Mouse (Mus musculus): Measurements from ENCODE around the gene Cyp27b1. TPM values are rescaled to one million over a fixed set of nuclear protein-coding genes. Genes with fewer than 3 reads are reported as not detected.
"Not testable (repeated sequence)": the region's sequence is repeated elsewhere in the genome, so short reads cannot be mapped to it uniquely, and the experiment has no call there.

Gene Cyp27b1
- polyA plus RNA-seq, 1 experiment from 2014 or later, result 0.08 TPM

- H3K4me1 ChIP-seq (ENCODE audit: control insufficient read depth, insufficient read depth, low read length), result peaks cover 27% of the 10 kb centered on the region
- peak overlapping the region; percentile 49 for H3K4me3 ChIP-seq (ENCODE audit: low read depth, low read length)
- H3K27me3 ChIP-seq (ENCODE audit: control insufficient read depth, insufficient read depth, low read depth, low read length), result no peaks in the 10 kb centered on the region
- 84% methylated on average over 9 of the region's 9 CpGs for WGBS
- no peaks in the 10 kb centered on the region for H3K9me3 ChIP-seq (replicated peaks; ENCODE audit: control insufficient read depth, low read length, poor library complexity, severe bottlenecking)
- peak overlapping the region; percentile 89 for H3K4me2 ChIP-seq (ENCODE audit: low read length)
- no peak for ATAC-seq
- H3K27ac ChIP-seq (ENCODE audit: low read length), result 0 out of 2 replicates have a peak overlapping the region, but pooled peaks have one; percentile 85
- H3K36me3 ChIP-seq (ENCODE audit: control insufficient read depth, insufficient read depth, low read length), result peaks cover 20% of the 10 kb centered on the region
- H3K9ac ChIP-seq (ENCODE audit: low read depth, low read length), result peak overlapping the region; percentile 74
These were observed 23.2 kb downstream of the Cyp27b1 start for GRCm38 (mm10) chr10:127071203-127071602.

GRCm38 (mm10) chr10:127072270-127072669 is 24.2 kb downstream of the Cyp27b1 start:
- not testable (repeated sequence) for H3K9ac ChIP-seq (ENCODE audit: low read depth, low read length); H3K27me3 ChIP-seq (ENCODE audit: control insufficient read depth, insufficient read depth, low read depth, low read length); H3K27ac ChIP-seq (ENCODE audit: low read length); H3K4me2 ChIP-seq (ENCODE audit: low read length); H3K4me3 ChIP-seq (ENCODE audit: low read depth, low read length); ATAC-seq; H3K9me3 ChIP-seq (replicated peaks; ENCODE audit: control insufficient read depth, low read length, poor library complexity, severe bottlenecking)
- Histone ChIP-seq H3K36me3 (ENCODE audit: control insufficient read depth, insufficient read depth, low read length) (peaks cover 11% of the 10 kb centered on the region), H3K4me1 (ENCODE audit: control insufficient read depth, insufficient read depth, low read length) (peaks cover 32% of the 10 kb centered on the region)
- WGBS, result 88% methylated on average over 4 of the region's 4 CpGs

DNA sequence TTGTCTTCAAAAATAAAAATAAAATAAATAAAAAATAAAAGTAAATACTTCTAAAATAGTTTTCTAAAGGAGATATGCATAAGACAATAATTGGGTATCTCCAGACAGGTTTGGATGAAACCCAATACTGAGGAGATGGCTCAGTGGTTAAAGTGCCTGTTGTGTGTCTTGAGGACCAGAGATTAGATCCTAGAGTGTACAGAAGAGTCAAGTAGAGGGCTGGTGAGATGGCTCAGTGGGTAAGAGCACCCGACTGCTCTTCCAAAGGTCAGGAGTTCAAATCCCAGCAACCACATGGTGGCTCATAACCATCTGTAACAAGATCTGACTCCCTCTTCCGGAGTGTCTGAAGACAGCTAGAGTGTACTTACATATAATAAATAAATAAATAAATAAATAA is 24.9 kb downstream of the Cyp27b1 start:
- H3K9me3 ChIP-seq (replicated peaks; ENCODE audit: control insufficient read depth, low read length, poor library complexity, severe bottlenecking); H3K36me3 ChIP-seq (ENCODE audit: control insufficient read depth, insufficient read depth, low read length); H3K4me2 ChIP-seq (ENCODE audit: low read length); H3K27me3 ChIP-seq (ENCODE audit: control insufficient read depth, insufficient read depth, low read depth, low read length); ATAC-seq; H3K4me3 ChIP-seq (ENCODE audit: low read depth, low read length); H3K9ac ChIP-seq (ENCODE audit: low read depth, low read length); H3K27ac ChIP-seq (ENCODE audit: low read length): not testable (repeated sequence)
- WGBS, result 74% methylated on average over 2 of the region's 2 CpGs
- H3K4me1 ChIP-seq (ENCODE audit: control insufficient read depth, insufficient read depth, low read length), result peaks cover 31% of the 10 kb centered on the region

DNA sequence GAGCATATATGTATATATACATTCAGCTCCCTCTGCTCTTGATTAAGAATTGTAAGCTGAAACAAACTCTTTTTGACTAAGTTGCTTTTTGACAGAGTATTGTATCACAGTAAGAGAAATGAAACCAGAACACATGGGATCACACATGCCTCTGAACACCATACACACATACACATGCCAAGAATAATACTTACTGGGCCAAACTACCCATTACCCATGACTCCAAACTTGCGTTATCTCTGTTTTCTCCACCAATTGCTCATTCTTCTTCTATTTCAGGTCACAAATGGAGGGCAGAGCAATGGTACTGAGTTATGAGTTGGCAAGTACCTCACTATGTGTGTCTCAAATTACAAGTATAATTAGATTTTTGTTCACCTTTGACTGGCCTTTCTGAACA is 25.9 kb downstream of the Cyp27b1 start:
- 100% methylated on average over 1 of the region's 1 CpGs for WGBS
- ATAC-seq, result no peak
- no peak overlapping the region for H3K27ac ChIP-seq (ENCODE audit: low read length)
- H3K4me2 ChIP-seq (ENCODE audit: low read length), result no peak overlapping the region
- no peaks in the 10 kb centered on the region for H3K36me3 ChIP-seq (ENCODE audit: control insufficient read depth, insufficient read depth, low read length)
- H3K4me1 ChIP-seq (ENCODE audit: control insufficient read depth, insufficient read depth, low read length), result peaks cover 25% of the 10 kb centered on the region
- no peaks in the 10 kb centered on the region for H3K27me3 ChIP-seq (ENCODE audit: control insufficient read depth, insufficient read depth, low read depth, low read length)
- no peak overlapping the region for H3K4me3 ChIP-seq (ENCODE audit: low read depth, low read length)
- no peak overlapping the region for H3K9ac ChIP-seq (ENCODE audit: low read depth, low read length)
- no peaks in the 10 kb centered on the region for H3K9me3 ChIP-seq (replicated peaks; ENCODE audit: control insufficient read depth, low read length, poor library complexity, severe bottlenecking)

- Histone ChIP-seq H3K4me3 (ENCODE audit: low read depth, low read length) (no peak within 1 kb of the TSS), H3K27ac (ENCODE audit: low read length) (no peak within 1 kb of the TSS), H3K9me3 (replicated peaks; ENCODE audit: control insufficient read depth, low read length, poor library complexity, severe bottlenecking) (no peaks in the 10 kb centered on the region), H3K4me2 (ENCODE audit: low read length) (peak within 1 kb of the TSS; percentile 25; the same call in 1 of the 2 replicates), H3K4me1 (ENCODE audit: control insufficient read depth, insufficient read depth, low read length) (peaks cover 23% of the 10 kb centered on the region), H3K9ac (ENCODE audit: low read depth, low read length) (no peak within 1 kb of the TSS), H3K36me3 (ENCODE audit: control insufficient read depth, insufficient read depth, low read length) (no peaks in the 10 kb centered on the region), H3K27me3 (ENCODE audit: control insufficient read depth, insufficient read depth, low read depth, low read length) (no peaks in the 10 kb centered on the region)
- WGBS, result 68% methylated on average over 9 of the region's 9 CpGs
- no peak for ATAC-seq
These were observed 27.0 kb downstream of the Cyp27b1 start, which contains the start of gene Agap2 for GRCm38 (mm10) chr10:127075080-127075479. Gene Agap2 (plus strand): TSS chr10:127075284.

- Histone ChIP-seq H3K27ac (ENCODE audit: low read length) (no peak overlapping the region), H3K36me3 (ENCODE audit: control insufficient read depth, insufficient read depth, low read length) (no peaks in the 10 kb centered on the region), H3K9ac (ENCODE audit: low read depth, low read length) (no peak overlapping the region), H3K4me3 (ENCODE audit: low read depth, low read length) (no peak overlapping the region), H3K4me2 (ENCODE audit: low read length) (no peak overlapping the region), H3K27me3 (ENCODE audit: control insufficient read depth, insufficient read depth, low read depth, low read length) (0 out of 2 replicates have a peak, but pooled peaks cover 3% of the 10 kb centered on the region), H3K4me1 (ENCODE audit: control insufficient read depth, insufficient read depth, low read length) (peaks cover 29% of the 10 kb centered on the region), H3K9me3 (replicated peaks; ENCODE audit: control insufficient read depth, low read length, poor library complexity, severe bottlenecking) (no peaks in the 10 kb centered on the region)
- WGBS, result 78% methylated on average over 8 of the region's 8 CpGs
- no peak for ATAC-seq
These were observed 27.6 kb downstream of the Cyp27b1 start for GRCm38 (mm10) chr10:127075651-127076050.

- no peak for ATAC-seq
- no peak overlapping the region for H3K4me3 ChIP-seq (ENCODE audit: low read depth, low read length)
- peaks cover 29% of the 10 kb centered on the region for H3K4me1 ChIP-seq (ENCODE audit: control insufficient read depth, insufficient read depth, low read length)
- H3K36me3 ChIP-seq (ENCODE audit: control insufficient read depth, insufficient read depth, low read length), result no peaks in the 10 kb centered on the region
- no peaks in the 10 kb centered on the region for H3K9me3 ChIP-seq (replicated peaks; ENCODE audit: control insufficient read depth, low read length, poor library complexity, severe bottlenecking)
- H3K4me2 ChIP-seq (ENCODE audit: low read length), result peak overlapping the region; percentile 25; the same call in 1 of the 2 replicates
- 0 out of 2 replicates have a peak, but pooled peaks cover 3% of the 10 kb centered on the region for H3K27me3 ChIP-seq (ENCODE audit: control insufficient read depth, insufficient read depth, low read depth, low read length)
- WGBS, result 47% methylated on average over 4 of the region's 4 CpGs
- H3K27ac ChIP-seq (ENCODE audit: low read length), result no peak overlapping the region
- no peak overlapping the region for H3K9ac ChIP-seq (ENCODE audit: low read depth, low read length)
These were observed 28.0 kb downstream of the Cyp27b1 start for GRCm38 (mm10) chr10:127076082-127076481.

DNA sequence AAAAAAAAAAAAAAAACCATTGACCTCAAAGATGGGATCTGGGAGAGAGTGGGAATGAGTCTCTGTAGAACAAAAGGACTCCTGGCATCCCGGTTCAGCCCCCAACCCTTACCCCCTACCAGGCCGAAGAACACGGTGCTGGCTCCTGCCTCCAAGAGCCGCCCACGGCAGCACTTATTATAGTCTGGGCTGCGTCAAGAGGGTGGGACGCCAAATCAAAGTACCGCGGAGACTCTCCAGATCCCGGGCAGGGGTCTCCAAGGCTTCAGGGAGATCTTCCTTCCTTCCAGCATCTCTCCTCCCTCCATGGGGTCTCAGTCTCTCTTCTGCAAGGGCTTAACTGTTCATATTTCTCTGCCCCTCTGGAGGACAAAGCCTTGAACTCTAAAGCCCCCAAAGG is 29.5 kb downstream of the Cyp27b1 start:
- Histone ChIP-seq H3K9me3 (replicated peaks; ENCODE audit: control insufficient read depth, low read length, poor library complexity, severe bottlenecking) (no peaks in the 10 kb centered on the region), H3K27ac (ENCODE audit: low read length) (peak overlapping the region; percentile 95), H3K36me3 (ENCODE audit: control insufficient read depth, insufficient read depth, low read length) (no peaks in the 10 kb centered on the region), H3K9ac (ENCODE audit: low read depth, low read length) (peak overlapping the region; percentile 66), H3K4me3 (ENCODE audit: low read depth, low read length) (peak overlapping the region; percentile 88), H3K27me3 (ENCODE audit: control insufficient read depth, insufficient read depth, low read depth, low read length) (0 out of 2 replicates have a peak, but pooled peaks cover 3% of the 10 kb centered on the region), H3K4me2 (ENCODE audit: low read length) (peak overlapping the region; percentile 99), H3K4me1 (ENCODE audit: control insufficient read depth, insufficient read depth, low read length) (peaks cover 39% of the 10 kb centered on the region)
- ATAC-seq, result no peak
- 5% methylated on average over 10 of the region's 10 CpGs for WGBS

DNA sequence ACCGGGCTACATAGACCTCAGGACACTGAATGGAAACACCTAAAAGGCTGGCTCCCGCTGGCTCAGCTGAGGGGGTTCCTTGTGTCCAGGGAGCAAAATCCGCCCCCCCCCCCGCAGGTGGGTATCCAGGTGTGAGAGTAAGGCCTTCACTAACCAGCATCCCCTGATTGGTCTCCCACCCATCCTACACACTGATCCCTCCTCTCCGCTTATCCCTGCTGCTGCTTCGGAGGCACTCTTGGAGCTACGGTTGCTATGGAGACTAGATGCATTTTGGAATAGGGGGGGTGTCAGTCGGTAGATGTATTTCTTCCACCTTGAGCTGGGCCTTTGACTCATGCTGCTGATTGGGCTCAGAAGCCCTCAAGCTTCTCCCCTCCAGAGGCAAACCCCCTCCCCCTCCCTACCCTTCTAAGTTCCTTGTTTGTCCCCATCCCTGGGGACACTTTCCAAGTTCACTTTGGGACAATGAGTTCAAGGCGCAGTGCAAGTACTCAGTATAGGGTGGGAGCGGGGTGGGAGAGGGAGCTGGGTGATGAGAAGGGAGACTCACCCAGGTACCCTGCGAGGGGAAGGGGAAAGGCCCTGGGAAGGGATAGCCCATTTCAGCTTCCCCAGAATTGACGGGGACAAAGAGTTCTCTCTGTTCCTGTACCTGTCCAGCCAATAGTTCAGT is 30.1 kb downstream of the Cyp27b1 start:
- WGBS, result 0% methylated on average over 12 of the region's 12 CpGs
- Histone ChIP-seq H3K4me3 (ENCODE audit: low read depth, low read length) (peak overlapping the region; percentile 88), H3K9me3 (replicated peaks; ENCODE audit: control insufficient read depth, low read length, poor library complexity, severe bottlenecking) (no peaks in the 10 kb centered on the region), H3K27me3 (ENCODE audit: control insufficient read depth, insufficient read depth, low read depth, low read length) (0 out of 2 replicates have a peak, but pooled peaks cover 3% of the 10 kb centered on the region), H3K4me1 (ENCODE audit: control insufficient read depth, insufficient read depth, low read length) (peaks cover 43% of the 10 kb centered on the region), H3K36me3 (ENCODE audit: control insufficient read depth, insufficient read depth, low read length) (peaks cover 4% of the 10 kb centered on the region), H3K27ac (ENCODE audit: low read length) (peak overlapping the region; percentile 95), H3K9ac (ENCODE audit: low read depth, low read length) (peak overlapping the region; percentile 66), H3K4me2 (ENCODE audit: low read length) (peak overlapping the region; percentile 99)
- peak; percentile 73 for ATAC-seq
